Mouse (Mus musculus) right cerebral cortex, adult 2 months (tissue): ENCODE measurements around the gene Zfp687.
A peak's percentile ranks its signal among the peaks of the same experiment; 100 is the strongest.

Experiments
- DNase-seq, 2 experiments: peaks; one replicate each; pipeline ENCODE4 v3.0.0; 2021 to 2022; ENCODE audit warnings: low spot score in 2 of 2

Zfp687 gene

GRCm38 (mm10) chr3:95016532-95017056 lies 1.3 kb upstream of the Zfp687 start:
- no peak for DNase-seq

GRCm38 (mm10) chr3:95015891-95016531 lies 763 bp upstream of the Zfp687 start:
- peak; percentile 92 to 94 for DNase-seq

- no peak for DNase-seq
Observed at GRCm38 (mm10) chr3:95014428-95015151, 658 bp downstream of the Zfp687 start.

DNA sequence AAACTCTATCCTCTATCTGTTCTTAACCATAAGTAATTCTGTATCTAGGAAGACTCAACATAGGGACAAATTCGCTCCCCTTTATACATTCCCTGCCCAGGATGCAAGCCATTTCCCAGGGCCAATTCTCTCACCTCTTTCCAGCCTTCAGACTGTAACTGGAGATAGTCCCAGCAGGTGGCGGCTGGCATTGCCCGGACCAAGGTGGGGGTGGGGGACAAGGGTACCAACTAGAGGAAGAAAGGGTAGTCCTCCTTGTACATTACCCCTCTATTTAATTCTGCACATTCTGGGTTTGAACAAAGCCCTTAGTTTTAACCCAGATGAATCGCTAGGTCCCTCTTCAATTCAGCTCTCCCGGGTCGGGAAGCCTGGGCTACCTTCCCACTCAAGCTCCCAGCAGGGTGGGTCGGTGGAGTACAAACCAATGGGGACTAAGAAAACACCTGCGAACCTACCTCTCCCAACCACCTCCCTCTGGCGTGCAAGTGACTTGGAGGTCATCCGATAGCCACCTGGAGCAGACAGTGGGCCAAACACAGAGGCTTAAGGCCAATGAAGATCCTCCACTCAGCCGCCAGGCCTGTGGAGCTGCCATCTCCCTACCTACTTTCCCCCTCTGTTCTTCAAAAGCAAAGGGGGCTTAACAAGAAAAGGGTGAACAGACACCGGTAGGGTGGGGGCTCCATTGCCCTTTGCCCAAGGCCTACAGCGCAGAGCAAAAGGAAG lies 1.4 kb downstream of the Zfp687 start:
- no peak for DNase-seq

DNA sequence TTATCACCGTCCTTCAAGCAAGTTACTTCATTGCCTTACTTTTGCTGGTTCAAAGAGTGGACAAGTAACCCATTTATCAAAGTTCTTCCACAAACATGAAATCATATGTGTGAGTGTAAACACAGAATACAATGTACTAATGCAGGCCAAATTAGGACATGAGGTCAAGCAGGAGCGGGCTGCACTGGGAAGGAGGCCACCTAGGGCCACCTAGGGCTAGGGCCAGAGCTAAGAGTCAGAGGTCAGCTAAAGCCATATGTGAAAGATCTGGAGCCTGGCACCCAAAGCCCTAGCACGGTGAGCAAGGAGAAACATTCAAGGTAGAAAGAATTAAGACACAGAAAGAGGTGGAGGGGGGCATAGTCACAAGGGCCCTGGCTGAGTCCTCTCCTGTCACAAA lies 2.3 kb downstream of the Zfp687 start:
- DNase-seq = no peak

- no peak for DNase-seq
Observed at GRCm38 (mm10) chr3:95010396-95010795, 4.9 kb downstream of the Zfp687 start.

DNA sequence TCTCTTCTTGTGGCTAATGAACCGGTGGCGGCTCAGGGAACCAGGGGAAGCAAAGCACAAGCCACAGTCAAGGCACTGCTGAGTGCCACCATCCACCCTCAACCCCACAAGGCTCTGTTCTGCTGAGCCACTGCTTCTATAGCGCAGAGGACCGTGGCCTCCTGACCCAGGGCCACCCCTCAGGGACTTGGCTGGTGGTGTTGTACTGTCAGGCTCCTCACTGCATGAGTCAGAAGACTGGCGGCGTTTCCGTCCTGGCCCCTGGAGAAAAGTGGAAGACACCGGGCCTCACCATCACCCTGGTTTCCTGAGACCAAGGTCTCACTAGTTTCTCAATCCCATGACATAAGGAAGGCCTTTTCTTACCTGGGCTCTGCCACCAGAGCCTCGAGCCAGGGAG lies 7.5 kb downstream of the Zfp687 start:
- DNase-seq = no peak

- DNase-seq = no peak
Observed at GRCm38 (mm10) chr3:95005651-95006050, 9.6 kb downstream of the Zfp687 start.

DNA sequence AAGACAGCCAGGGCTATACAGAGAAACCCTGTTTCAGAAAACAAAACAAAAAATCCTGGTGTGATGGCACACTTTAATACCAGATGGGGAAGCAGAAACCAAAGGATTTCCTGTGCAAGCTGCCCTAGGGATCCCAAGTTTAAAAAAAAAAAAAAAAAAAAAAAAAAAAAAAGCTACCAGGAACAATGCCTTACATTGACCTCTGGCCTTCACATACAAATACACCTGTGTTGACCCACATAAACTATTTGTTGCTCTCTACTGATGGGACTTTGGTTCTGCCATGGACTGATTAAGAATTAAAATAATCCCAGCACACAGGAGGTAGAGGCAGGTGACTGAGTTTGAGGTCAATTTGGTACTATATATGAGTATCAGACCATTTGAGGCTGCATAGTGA lies 12.0 kb downstream of the Zfp687 start:
- no peak for DNase-seq

GRCm38 (mm10) chr3:95002569-95002968 lies 12.7 kb downstream of the Zfp687 start:
- DNase-seq = no peak

DNA sequence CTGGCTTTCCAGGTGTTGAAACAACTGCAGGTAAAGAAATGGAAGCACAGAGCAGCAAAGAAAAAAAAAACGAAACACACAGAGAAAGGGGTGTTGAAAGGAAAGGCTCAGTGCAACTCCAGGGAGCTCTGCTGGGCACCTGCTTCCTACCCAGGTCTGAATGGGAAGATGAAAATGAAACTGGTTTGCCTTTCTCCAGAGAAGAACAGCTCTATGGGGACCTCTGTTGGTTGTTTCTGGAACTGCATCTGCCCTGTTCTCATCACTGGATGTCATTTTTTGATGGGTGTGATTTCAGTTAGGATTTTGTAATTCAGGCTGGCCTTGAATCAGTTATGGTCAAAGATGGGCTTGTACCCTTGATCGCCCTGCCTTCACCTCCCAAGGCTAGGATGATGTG lies 18.3 kb downstream of the Zfp687 start:
- peak; percentile 89 to 91 for DNase-seq

DNA sequence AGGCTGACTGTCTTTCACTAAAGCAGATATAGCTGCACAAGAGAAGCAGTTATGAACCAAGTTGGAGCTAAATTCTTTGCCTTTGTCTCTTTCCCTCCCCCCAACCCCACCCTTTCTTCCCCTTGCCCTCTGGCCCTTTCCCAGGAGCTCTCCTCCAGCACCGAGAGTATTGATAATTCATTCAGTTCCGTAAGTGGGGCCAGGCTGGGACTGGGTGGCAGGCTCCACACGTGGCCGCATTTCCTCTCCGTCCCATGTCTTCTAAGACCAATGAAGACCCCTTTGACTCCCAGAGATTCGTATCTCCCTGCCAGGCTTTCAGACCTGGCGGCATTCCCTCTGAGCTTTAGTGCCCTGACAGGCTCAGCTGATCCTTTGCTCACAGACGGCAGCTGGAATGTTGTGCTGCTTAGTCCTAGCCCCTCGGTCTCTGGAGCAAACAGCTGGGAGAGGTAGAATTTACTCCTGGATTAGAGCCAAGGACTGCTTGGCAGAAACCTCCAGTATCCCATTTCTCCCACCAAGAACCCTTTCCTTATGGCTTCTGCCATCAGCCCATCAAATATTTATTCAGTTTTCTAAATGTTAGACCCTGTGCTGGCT lies 26.0 kb downstream of the Zfp687 start:
- DNase-seq = no peak

DNA sequence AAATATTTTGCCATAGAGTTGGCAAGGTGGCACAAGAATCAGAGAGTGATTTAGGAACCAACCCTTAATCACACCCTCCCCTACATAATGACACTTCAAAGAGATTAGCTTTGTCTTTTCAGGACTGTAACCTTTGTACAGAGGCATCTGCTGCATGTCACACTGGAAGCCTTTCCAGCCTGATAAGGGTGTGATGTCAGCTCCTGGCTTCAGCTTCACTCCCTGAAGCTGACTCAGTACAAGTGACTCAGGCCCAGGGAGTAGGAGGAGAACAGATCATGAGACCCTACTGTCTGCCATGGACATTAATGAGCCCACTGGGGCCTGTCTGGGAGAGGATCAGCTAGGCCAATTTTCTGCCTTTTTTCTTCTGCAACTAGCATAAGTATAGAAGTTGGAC lies 27.7 kb downstream of the Zfp687 start:
- DNase-seq = peak in 1 of 2 experiments; percentile 23

DNA sequence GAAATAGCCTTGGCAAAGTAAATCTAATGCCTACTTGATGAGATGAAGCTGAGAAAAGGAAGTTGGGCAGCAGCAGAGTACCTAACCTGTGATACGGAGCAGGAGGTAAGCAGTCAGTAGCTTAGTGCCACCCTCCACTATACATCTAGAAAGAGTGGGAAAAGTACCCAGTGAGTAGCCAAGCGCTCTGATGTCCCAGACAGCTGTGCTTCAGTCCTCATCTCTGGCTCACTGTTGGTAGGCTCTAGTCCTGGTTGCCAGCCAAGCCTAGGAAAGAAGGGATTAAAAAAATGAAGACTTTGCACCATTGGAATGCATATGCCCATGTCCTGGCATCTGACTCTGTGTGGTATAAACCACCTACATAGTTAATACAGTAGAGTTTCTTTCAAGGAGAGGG lies 29.7 kb downstream of the Zfp687 start:
- DNase-seq = no peak

DNA sequence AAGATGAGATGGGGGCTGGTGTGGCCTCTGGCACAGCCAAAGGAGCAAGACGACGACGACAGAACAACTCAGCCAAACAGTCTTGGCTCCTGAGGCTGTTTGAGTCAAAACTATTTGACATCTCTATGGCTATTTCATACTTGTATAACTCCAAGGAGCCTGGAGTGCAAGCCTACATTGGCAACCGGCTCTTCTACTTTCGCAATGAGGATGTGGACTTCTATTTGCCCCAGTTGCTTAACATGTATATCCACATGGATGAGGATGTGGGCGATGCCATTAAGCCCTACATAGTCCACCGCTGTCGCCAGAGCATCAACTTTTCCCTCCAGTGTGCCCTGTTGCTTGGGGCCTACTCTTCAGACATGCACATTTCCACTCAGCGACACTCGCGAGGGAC lies 30.9 kb downstream of the Zfp687 start:
- no peak for DNase-seq

DNA sequence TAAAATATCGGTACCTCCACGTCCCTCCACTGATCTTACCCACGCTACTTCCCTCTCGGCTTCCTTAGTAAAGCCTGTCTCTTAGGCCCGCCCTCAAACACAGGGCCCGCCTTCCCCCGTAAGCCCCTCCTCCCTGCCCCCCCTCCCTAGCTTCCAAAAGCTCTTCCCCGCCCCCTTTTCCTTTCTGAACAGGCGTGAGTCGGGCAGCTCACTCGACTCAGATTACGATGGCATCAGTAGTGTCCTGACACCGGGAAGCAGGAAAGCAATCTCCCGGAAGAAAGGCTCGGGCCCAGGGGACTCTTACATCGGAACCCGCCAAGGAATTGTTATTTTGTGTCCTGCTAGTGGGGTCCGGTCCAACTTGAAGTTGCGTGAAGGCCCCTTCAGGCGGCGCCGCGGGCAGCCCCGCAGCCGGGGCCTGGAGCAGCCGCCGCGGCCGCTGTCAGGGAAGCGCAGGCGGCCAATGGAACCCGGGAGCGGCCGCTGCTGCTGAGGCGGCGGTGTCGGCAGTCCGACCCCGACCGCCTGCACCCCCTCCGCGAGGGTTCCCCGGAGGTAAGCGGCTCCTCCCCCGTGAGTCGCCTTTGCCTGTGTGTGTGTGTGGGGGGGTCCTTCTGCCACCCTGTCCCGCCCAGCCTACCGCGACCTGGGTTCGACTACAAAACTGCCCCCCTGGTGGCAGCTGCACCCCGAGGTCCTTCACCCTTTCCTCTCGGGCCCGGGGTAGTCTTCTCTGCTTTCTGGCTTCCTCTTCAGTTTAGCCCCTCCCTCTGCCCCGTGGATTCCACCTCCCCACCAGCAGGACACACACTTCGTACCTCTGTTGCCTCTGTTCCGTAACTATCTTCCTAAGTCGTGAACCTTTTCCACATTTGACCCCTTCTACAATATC lies 40.5 kb downstream of the Zfp687 start, which contains the start of gene Pi4kb:
Gene Pi4kb (plus strand): TSS at position 204 of the 895 bp plus-strand sequence.
- peak; percentile 75 to 84 for DNase-seq

DNA sequence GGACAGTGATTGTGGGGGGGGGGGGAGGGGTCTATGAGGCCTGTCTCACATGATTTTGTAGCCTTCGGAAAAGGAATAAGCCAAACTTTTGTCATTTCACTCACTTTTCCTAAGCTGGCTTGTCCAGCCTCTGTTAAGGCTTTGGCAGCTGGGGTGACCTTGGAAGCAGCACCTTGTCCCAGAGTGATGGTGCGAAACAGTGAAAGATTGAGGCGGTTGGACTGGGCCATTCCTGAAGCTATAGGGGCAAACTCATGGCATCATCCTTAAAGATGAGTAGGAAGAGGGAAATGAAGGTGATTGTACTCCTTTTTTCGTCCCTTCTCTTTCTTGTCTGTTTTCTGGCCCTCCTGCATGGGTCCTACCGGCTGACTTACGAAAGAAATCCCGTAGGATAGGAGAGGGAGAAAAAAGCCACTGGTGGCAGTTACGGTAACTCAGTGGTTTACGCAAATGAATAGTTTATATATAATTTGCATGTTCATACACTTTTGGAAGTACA lies 41.2 kb downstream of the Zfp687 start:
- DNase-seq = no peak

DNA sequence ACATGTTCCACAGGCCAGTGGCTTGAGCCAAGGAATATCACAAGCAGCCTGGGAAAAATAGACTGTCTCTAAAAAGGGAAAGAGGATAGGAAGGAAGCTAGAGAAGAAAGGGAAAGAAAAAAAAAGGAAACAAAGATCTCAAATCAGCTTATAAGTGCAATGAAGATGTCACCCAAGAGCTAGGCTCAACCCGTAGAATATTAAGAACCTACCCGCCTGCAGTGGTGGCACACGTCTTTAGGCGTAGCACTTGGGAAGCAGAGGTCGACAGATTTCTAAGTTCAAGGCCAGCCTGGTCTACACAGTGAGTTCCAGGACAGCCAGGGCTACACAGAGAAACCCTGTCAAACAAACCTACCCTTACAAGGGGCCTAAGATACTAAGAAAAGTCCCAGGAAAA lies 41.6 kb downstream of the Zfp687 start:
- no peak for DNase-seq

DNA sequence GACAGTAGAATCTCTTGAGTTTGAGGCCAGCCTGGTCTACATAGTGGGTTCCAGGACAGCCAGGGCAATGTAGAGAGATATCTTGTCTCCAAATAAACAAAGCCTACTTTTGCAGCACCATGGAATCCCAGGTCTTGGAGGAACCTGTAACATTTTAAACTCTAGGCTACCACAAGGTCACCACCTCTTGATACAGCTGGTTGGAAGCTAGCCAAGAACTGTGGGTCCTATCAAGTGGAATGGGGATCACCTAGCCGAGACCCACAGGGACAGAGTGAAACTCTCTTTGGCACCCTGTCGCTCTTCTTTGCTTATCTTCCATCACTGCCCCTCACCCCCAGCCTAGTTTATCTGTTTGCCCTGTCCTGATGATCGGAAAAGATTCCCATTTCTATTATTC lies 42.7 kb downstream of the Zfp687 start:
- DNase-seq = no peak

DNA sequence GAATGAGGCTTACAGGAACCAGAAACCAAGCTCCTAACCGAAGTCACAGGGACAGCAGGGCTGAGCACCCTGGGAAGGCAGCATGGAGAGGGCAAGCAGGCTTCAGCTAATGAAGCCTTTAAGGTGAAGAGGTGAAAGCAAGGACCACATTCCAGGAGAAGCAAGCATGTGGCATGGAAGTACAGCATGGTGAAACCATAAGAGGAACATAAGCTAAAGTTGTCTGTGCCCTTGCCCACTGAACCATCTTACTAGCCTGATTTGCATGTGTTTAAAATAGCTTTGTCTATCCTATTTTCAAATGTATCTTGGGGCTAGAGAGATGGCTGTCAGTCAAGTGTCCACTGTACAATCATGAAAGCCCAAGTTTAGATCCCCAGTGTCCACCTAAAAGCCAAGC lies 49.4 kb downstream of the Zfp687 start:
- no peak for DNase-seq

DNA sequence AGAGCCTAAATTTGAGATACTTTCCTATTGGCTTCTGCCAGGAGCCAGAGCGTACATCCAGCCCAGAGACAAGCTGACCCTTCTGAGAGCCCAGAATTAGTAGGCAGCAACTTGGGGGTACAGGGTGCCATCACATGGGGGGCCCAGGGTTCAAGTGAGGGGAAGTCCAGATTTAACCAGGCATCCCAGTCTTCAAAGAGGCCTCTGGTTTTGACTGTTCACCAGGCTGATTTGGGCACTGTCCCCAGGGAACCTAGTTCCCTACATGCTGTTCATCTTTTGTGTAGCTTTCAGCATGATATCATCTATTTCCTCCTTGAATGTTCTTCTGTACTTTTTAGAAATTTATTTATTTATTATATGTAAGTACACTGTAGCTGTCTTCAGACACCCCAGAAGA lies 50.3 kb downstream of the Zfp687 start:
- DNase-seq = no peak
